Mouse (Mus musculus): ENCODE data around the gene Anapc1. TPM values are rescaled to one million over a fixed set of nuclear protein-coding genes. Genes with fewer than 3 reads are reported as not detected.
A peak's percentile ranks its signal among the peaks of the same experiment; 100 is the strongest.

Anapc1 gene
- polyA plus RNA-seq, 1 experiment from 2014 or later = 24.6 TPM

DNA sequence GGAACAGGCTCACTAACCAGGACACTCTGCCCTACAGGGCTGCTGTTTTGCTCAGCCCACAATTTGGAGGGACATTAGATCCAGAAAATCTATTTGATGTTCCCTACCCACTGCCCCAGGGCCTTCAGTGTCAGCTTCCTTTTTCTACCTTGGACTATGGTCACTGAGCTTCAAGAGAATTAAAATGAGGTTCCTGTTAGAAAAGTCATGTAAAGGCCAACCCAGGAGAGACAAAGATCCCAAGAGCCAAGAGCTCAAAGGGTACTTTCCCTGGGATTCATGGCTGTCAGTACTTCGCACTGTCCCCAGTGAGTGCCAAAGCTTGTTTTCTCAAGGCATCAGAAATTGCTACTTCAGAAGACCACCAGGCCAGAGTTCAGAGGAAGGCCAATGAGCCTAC is 28.8 kb upstream of the Anapc1 start:
- no peaks in the 10 kb centered on the region for H3K27me3 ChIP-seq
- H3K4me3 ChIP-seq (replicated peaks) = no peak overlapping the region
- peak overlapping the region; percentile 71; the same call in 1 of the 2 replicates for H3K27ac ChIP-seq (replicated peaks)
- H3K9ac ChIP-seq = no peak overlapping the region
- H3K36me3 ChIP-seq (replicated peaks) = no peaks in the 10 kb centered on the region
- no peak overlapping the region for H3K4me2 ChIP-seq
- 72% methylated on average over 1 of the region's 1 CpGs for WGBS (ENCODE audit: insufficient replicate concordance)
- no peaks in the 10 kb centered on the region for H3K9me3 ChIP-seq (replicated peaks)
- no peak for ATAC-seq (ENCODE audit: insufficient read depth)
- peaks cover 23% of the 10 kb centered on the region for H3K4me1 ChIP-seq (replicated peaks)

DNA sequence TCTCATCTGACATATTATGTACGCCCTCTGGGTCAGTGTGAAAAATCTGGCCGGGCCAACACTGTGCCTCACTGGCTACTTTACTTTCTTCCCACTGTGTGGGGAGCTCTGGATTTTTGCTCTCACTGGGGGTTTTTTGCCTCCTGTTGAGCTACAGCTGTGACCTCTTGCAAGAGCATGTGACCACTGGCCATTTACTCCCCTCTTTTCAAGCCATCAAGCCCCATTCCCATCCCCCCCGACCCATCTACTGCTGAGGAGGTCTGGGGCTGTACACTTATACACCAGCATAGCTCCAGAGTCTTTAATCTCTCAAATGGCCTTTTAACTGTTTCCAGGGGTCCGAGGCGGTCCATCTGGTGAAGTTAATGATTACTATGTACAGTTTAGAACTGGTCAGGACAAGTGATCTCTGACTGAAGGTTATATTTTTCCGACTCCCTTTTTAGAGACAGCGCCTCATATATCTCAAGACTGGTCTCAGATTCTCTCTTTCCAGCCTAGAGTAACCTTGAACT is 27.6 kb upstream of the Anapc1 start:
- H3K4me3 ChIP-seq (replicated peaks) = no peak overlapping the region
- H3K36me3 ChIP-seq (replicated peaks) = no peaks in the 10 kb centered on the region
- peaks cover 28% of the 10 kb centered on the region for H3K4me1 ChIP-seq (replicated peaks)
- no peaks in the 10 kb centered on the region for H3K27me3 ChIP-seq
- 48% methylated on average over 7 of the region's 7 CpGs for WGBS (ENCODE audit: insufficient replicate concordance)
- H3K9ac ChIP-seq = no peak overlapping the region
- peak; percentile 66 for ATAC-seq (ENCODE audit: insufficient read depth)
- H3K27ac ChIP-seq (replicated peaks) = peak overlapping the region; percentile 71
- no peaks in the 10 kb centered on the region for H3K9me3 ChIP-seq (replicated peaks)
- H3K4me2 ChIP-seq = no peak overlapping the region; the same call in 1 of the 2 replicates

DNA sequence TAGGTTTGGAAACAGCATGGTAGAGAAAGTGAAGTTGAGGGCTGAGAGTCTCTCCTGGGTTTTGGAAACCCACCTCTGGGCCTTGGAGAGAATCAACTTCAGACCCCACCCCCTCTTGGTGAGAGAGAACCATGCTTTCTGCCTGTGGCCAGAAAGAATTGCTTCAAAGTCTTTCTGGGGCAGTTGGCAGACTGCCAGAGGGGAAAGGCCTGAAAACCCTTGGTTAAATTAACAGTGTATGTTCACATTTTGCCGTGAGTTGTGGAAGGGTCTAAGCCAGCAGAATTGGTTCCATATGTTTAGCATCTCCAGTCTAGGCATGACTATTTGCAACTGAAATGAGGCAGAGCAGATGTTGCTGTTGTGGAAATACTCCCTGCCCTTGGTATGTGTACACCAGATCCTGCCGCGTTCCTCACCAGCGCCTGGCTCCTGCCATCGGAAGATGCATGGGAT is 26.4 kb upstream of the Anapc1 start:
- H3K27ac ChIP-seq (replicated peaks) = peak overlapping the region; percentile 71
- H3K36me3 ChIP-seq (replicated peaks) = no peaks in the 10 kb centered on the region
- H3K9ac ChIP-seq = no peak overlapping the region
- H3K4me1 ChIP-seq (replicated peaks) = peaks cover 31% of the 10 kb centered on the region
- H3K27me3 ChIP-seq = no peaks in the 10 kb centered on the region
- no peaks in the 10 kb centered on the region for H3K9me3 ChIP-seq (replicated peaks)
- H3K4me2 ChIP-seq = no peak overlapping the region
- WGBS (ENCODE audit: insufficient replicate concordance) = 65% methylated on average over 5 of the region's 5 CpGs
- H3K4me3 ChIP-seq (replicated peaks) = no peak overlapping the region
- no peak for ATAC-seq (ENCODE audit: insufficient read depth)

DNA sequence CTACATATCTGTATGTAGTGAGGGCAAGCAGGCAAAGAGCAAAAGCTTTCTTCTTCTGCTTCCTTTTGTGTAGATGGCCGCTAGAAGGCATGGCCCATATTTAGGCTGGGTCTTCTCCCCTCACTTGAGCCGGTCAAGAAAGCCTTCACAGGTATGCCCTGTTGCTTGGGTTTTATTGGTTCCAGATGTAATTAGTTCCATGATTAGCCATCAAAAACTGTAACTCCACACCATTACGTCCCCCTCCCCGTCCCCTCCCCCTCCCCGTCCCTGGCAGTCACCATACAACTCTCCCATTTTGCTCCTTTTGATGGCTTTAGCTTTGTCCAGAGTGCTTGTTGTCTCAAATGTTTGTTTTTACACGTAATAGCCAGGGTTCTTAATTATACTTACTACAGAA is 25.7 kb upstream of the Anapc1 start:
- Histone ChIP-seq H3K27me3 (no peaks in the 10 kb centered on the region), H3K27ac (replicated peaks) (0 out of 2 replicates have a peak overlapping the region, but pooled peaks have one; percentile 71)

DNA sequence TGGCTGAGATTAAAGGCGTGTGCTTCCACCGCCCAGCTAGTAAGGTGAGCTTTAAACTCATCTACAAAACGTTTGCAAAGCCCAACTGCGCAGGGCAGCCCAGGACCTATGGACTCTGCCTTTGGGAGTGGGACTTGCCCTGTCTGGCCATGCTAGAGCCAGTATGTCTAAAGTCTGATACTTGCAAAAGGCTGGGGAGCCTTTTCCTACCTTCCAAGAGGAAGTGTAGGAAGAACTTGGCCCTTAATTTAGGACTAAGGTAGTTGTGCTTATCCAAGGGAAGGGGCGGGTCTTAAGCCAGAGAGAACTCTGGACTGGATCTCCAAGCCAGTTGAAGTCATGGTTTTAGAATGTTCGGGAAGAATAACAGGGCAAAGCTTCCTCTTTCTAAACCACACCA is 23.4 kb upstream of the Anapc1 start:
- Histone ChIP-seq H3K9me3 (replicated peaks) (no peaks in the 10 kb centered on the region), H3K27me3 (no peaks in the 10 kb centered on the region), H3K9ac (no peak overlapping the region), H3K4me1 (replicated peaks) (peaks cover 19% of the 10 kb centered on the region; the same call in 1 of the 2 replicates), H3K4me2 (no peak overlapping the region), H3K4me3 (replicated peaks) (no peak overlapping the region), H3K27ac (replicated peaks) (peak overlapping the region; percentile 57), H3K36me3 (replicated peaks) (no peaks in the 10 kb centered on the region)
- 37% methylated on average over 6 of the region's 6 CpGs for WGBS (ENCODE audit: insufficient replicate concordance)
- 0 out of 2 replicates have a peak, but pooled peaks have one; percentile 32 for ATAC-seq (ENCODE audit: insufficient read depth)

More for the DNA sequence above, 25.7 kb upstream of the Anapc1 start:
- H3K4me1 ChIP-seq (replicated peaks) = peaks cover 28% of the 10 kb centered on the region
- H3K4me3 ChIP-seq (replicated peaks) = no peak overlapping the region
- no peak overlapping the region for H3K4me2 ChIP-seq
- ATAC-seq (ENCODE audit: insufficient read depth) = no peak
- 62% methylated on average over 6 of the region's 6 CpGs for WGBS (ENCODE audit: insufficient replicate concordance)
- no peaks in the 10 kb centered on the region for H3K9me3 ChIP-seq (replicated peaks)
- no peaks in the 10 kb centered on the region for H3K36me3 ChIP-seq (replicated peaks)
- H3K9ac ChIP-seq = no peak overlapping the region

DNA sequence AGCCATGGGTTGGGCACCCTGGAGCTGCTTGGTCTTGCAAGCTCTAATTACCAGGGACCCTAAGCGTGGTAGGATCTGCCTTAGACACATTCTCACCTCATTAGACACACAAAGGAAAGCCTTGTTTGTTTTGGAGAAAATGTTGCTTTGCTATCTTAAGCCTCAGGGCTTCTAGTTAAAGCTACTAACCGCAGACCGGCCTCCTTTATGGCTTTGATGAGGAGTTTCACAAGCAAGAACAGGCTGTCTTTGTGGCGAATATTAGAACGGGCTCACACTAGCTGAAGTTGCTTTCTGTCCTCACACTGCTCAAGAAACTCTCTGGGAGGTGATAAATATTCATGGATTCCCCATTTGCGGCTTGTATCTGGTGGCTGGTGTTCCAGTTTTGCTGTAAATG is 22.1 kb upstream of the Anapc1 start:
- 49% methylated on average over 6 of the region's 6 CpGs for WGBS (ENCODE audit: insufficient replicate concordance)
- H3K4me3 ChIP-seq (replicated peaks) = no peak overlapping the region
- H3K36me3 ChIP-seq (replicated peaks) = no peaks in the 10 kb centered on the region
- no peak overlapping the region for H3K27ac ChIP-seq (replicated peaks)
- no peaks in the 10 kb centered on the region for H3K27me3 ChIP-seq
- peaks cover 16% of the 10 kb centered on the region; the same call in 1 of the 2 replicates for H3K4me1 ChIP-seq (replicated peaks)
- no peaks in the 10 kb centered on the region for H3K9me3 ChIP-seq (replicated peaks)
- H3K9ac ChIP-seq = no peak overlapping the region
- H3K4me2 ChIP-seq = no peak overlapping the region
- ATAC-seq (ENCODE audit: insufficient read depth) = no peak

DNA sequence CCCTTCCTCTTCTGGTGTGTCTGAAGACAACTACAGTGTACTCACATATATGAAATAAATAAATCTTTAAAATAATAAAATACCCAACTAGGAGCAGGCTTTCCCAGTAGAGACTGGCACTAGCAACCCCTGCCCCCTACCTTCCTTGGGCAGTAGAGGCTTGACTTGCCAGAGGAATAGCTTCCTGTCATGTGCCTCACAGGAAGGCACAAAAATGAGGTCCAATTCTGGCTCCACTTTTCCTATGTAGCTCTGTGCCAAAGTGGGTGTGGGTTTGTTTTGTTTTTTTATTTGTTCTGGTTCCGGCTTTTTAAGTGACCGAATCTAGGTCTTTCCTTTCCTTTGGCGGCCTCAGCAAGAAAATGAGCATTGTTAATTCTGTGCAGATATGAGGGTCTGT is 17.3 kb upstream of the Anapc1 start:
- Histone ChIP-seq H3K4me2 (no peak overlapping the region), H3K27ac (replicated peaks) (no peak overlapping the region), H3K4me1 (replicated peaks) (peaks cover 13% of the 10 kb centered on the region), H3K27me3 (peaks cover 14% of the 10 kb centered on the region), H3K4me3 (replicated peaks) (no peak overlapping the region), H3K9me3 (replicated peaks) (no peaks in the 10 kb centered on the region), H3K9ac (no peak overlapping the region), H3K36me3 (replicated peaks) (no peaks in the 10 kb centered on the region)
- 65% methylated on average over 3 of the region's 3 CpGs for WGBS (ENCODE audit: insufficient replicate concordance)
- peak; percentile 31; the same call in 1 of the 2 replicates for ATAC-seq (ENCODE audit: insufficient read depth)

DNA sequence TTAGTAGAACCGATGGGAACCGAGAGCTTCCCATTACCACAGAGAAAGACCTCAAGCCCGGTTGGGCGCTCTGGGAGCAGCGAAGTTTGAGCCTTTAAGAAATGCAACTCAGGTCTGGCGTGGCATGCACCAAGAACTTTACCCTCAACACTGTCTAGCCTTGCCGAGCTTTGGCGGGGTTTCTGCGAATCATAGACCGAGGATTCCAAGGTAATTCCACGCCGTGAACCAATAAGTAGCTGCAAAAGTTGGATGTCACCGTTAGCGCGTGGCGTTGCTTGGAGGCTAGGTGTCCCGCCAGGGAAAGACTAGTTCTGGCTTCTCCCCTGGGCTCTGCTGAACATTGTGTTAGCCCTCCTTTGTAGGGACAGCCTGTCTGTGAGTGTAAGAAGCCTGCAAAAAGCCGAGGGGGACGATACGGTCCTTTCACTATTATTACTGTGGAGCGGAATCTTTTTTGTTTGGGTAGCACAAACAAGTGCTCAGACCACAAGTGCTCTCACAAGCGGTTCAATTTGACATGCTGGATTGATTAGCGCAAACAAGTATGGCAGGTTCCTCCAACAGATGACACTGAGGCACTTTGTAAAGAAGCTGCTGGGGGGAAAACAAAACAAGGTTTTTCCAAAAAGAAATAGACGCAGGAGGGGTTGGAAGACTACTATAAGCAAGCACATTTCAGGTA is 12.2 kb upstream of the Anapc1 start:
- H3K4me2 ChIP-seq = peak overlapping the region; percentile 55
- no peaks in the 10 kb centered on the region for H3K36me3 ChIP-seq (replicated peaks)
- H3K4me3 ChIP-seq (replicated peaks) = peak overlapping the region; percentile 60
- peaks cover 7% of the 10 kb centered on the region; the same call in 1 of the 2 replicates for H3K4me1 ChIP-seq (replicated peaks)
- peak; percentile 17; the same call in 1 of the 2 replicates for ATAC-seq (ENCODE audit: insufficient read depth)
- peak overlapping the region; percentile 61 for H3K27ac ChIP-seq (replicated peaks)
- peak overlapping the region; percentile 37 for H3K9ac ChIP-seq
- H3K27me3 ChIP-seq = peaks cover 53% of the 10 kb centered on the region
- H3K9me3 ChIP-seq (replicated peaks) = no peaks in the 10 kb centered on the region
- 3% methylated on average over 24 of the region's 24 CpGs for WGBS (ENCODE audit: insufficient replicate concordance)

DNA sequence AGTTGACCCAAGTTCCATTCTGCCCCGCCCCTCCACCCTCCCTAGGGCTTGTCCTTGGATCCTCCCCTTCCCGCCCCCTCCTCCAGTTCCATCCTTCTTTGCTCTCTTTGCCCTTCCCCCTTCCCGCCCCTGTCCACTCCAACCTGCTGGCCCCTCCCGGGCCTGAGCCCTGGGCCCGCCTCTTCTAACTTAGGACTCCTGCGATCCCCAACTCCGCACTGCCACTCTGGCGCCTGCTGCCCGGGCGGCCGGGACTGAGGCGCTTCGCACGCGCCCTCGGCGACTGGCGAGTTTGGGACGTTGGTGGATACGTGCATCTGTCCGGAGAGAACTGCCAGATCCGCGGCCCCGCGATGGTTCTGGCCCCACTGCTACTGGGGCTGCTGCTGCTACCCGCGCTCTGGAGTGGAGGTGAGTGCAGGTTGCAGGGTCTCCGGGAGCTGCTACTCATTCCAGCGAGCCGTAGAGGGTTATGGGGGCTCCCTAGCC is 11.5 kb upstream of the Anapc1 start, which contains the start of gene Mertk:
Gene Mertk, plus strand, starts transcription at position 264 of the 489 bp plus-strand sequence.
- peaks cover 53% of the 10 kb centered on the region for H3K27me3 ChIP-seq
- under 1% methylated on average over 30 of the region's 30 CpGs for WGBS (ENCODE audit: insufficient replicate concordance)

DNA sequence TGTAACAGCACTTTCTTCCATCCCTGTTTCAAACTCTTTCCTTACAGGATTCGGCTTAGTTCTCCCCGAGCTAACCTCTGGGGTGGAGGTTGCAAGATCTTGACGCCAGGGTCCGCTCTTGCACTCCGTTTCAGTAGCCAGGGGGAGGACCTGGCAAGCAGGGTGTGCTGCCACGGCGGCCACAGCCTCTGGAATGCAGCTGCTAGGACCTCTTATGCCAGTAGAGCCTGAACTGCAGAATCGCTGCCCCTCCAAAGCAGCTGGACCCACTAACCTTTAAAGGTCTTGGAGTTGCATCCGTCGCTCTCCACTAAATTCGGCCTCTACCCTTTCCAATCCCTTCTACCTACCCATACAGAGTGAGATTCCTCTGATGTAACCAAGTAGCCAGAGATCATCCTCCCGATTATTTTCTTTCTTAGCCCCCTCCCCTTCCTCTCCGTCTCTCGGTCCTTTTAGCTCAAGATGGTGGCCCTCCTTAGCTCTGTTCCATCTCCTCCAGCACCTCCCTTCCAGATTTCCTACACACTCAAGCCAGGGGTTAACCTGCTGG is 11.0 kb upstream of the Anapc1 start:
- Histone ChIP-seq H3K4me2 (peak overlapping the region; percentile 55), H3K4me1 (replicated peaks) (peaks cover 7% of the 10 kb centered on the region; the same call in 1 of the 2 replicates), H3K36me3 (replicated peaks) (no peaks in the 10 kb centered on the region), H3K27ac (replicated peaks) (peak overlapping the region; percentile 6; the same call in 1 of the 2 replicates), H3K9me3 (replicated peaks) (no peaks in the 10 kb centered on the region), H3K27me3 (peaks cover 53% of the 10 kb centered on the region), H3K9ac (no peak overlapping the region), H3K4me3 (replicated peaks) (peak overlapping the region; percentile 60)
- ATAC-seq (ENCODE audit: insufficient read depth) = peak; percentile 76
- WGBS (ENCODE audit: insufficient replicate concordance) = 0% methylated on average over 14 of the region's 14 CpGs

More for the DNA sequence above, 11.5 kb upstream of the Anapc1 start, which contains the start of gene Mertk:
- Histone ChIP-seq H3K9ac (peak within 1 kb of the TSS; percentile 37), H3K4me2 (peak within 1 kb of the TSS; percentile 55), H3K27ac (replicated peaks) (peak within 1 kb of the TSS; percentile 61), H3K36me3 (replicated peaks) (no peaks in the 10 kb centered on the region), H3K4me1 (replicated peaks) (peaks cover 7% of the 10 kb centered on the region; the same call in 1 of the 2 replicates), H3K9me3 (replicated peaks) (no peaks in the 10 kb centered on the region), H3K4me3 (replicated peaks) (peak within 1 kb of the TSS; percentile 60)
- ATAC-seq (ENCODE audit: insufficient read depth) = peak; percentile 85

DNA sequence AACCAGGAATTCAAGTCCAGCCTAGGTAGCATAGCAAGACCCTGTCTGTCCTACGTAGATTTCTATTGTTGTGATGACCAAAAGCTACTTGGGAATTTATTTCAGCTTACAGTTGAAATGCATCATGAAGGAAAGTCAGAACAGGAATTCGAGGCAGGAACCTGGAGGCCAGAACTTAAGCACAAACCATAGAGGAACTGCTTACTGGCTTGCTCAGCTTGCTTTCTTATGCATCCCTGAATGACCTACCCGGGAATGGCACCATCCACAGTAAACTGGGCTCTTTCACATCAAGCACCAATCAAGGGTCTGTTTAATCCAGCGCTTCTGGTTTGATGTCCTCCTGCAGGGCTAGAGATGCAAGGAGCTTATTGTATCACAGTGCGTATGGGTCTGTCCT is 10.4 kb upstream of the Anapc1 start:
- no peaks in the 10 kb centered on the region for H3K36me3 ChIP-seq (replicated peaks)
- H3K4me1 ChIP-seq (replicated peaks) = 0 out of 2 replicates have a peak, but pooled peaks cover 3% of the 10 kb centered on the region
- H3K9me3 ChIP-seq (replicated peaks) = no peaks in the 10 kb centered on the region
- H3K27ac ChIP-seq (replicated peaks) = no peak overlapping the region
- no peak for ATAC-seq (ENCODE audit: insufficient read depth)
- peaks cover 53% of the 10 kb centered on the region for H3K27me3 ChIP-seq
- no peak overlapping the region for H3K9ac ChIP-seq
- 36% methylated on average over 5 of the region's 5 CpGs for WGBS (ENCODE audit: insufficient replicate concordance)
- no peak overlapping the region for H3K4me3 ChIP-seq (replicated peaks)
- no peak overlapping the region for H3K4me2 ChIP-seq
